Mouse (Mus musculus): ENCODE measurements around the gene Tbata.

Tbata gene

GRCm38 (mm10) chr10:61211743-61212142, 40.0 kb downstream of the Tbata start:
- peak; percentile 14 to 42 for DNase-seq

- DNase-seq = no peak
These were observed 41.1 kb downstream of the Tbata start for GRCm38 (mm10) chr10:61212817-61213216.

GRCm38 (mm10) chr10:61215658-61216057, 43.9 kb downstream of the Tbata start:
- no peak for DNase-seq

- DNase-seq = no peak
These were observed 44.4 kb downstream of the Tbata start for GRCm38 (mm10) chr10:61216163-61216562.

- no peak for DNase-seq
These were observed 47.6 kb downstream of the Tbata start for GRCm38 (mm10) chr10:61219318-61219717.

GRCm38 (mm10) chr10:61225694-61226093, 53.9 kb downstream of the Tbata start:
- no peak for DNase-seq

- no peak for DNase-seq
These were observed 55.1 kb downstream of the Tbata start for GRCm38 (mm10) chr10:61226784-61227396.

GRCm38 (mm10) chr10:61231756-61232155, 60.0 kb downstream of the Tbata start:
- no peak for DNase-seq

GRCm38 (mm10) chr10:61232858-61233567, 61.3 kb downstream of the Tbata start:
- DNase-seq = no peak

- DNase-seq = no peak
These were observed 62.6 kb downstream of the Tbata start for GRCm38 (mm10) chr10:61234319-61234718.

- no peak for DNase-seq
These were observed 64.0 kb downstream of the Tbata start for GRCm38 (mm10) chr10:61235677-61236267.

- no peak for DNase-seq
These were observed 65.1 kb downstream of the Tbata start for GRCm38 (mm10) chr10:61236683-61237390.

GRCm38 (mm10) chr10:61237391-61237785, 65.6 kb downstream of the Tbata start:
- DNase-seq = no peak
